In the genomic region with DNA sequence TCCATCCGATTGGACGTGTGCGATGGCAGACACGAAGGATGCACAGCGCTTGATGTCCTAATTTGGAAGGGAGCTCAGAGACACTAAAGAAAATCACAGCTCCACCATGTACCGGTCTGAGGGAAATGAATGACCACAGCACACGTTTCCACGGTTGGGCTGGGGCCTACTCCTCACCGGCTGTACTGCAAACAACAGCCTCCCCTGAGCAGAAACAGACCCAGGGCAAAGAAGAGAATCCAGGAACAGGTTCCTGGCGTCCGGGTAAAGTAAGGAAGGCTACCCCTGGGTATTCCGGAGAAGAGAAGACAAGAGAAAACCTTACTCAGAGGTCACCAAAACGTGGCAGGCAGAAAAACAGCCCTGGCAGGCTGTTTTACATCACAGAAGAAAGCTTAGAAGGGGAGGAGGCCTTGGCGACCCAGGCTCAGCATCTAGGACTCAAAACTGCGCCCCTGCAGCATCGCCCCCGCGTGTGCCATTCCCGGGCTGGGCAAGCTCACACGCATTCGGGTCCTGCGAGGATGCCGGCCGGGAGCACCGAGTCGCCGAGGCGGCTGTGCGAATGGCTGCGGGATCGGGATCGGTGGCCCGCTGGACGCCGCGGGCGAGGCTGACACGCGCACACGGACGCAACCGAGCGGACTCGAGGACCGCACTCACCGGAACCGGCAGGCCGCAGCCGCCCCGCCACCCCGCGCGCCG, we compare ENCODE assay signal across 8 mouse cellular contexts. TPM values are rescaled to one million over a fixed set of nuclear protein-coding genes. Genes with fewer than 3 reads are reported as not detected.
DNase-seq lines count a peak whose midpoint lies in the region; ATAC-seq and TF ChIP-seq lines count a peak whose summit lies in the region.

No protein-coding gene starts in this region.

- no peaks in the 10 kb centered on the region; the same call in 1 of the 2 replicates for H3K27me3 ChIP-seq in lung, embryonic 14.5 days (ENCODE audit: insufficient read depth, low read length)
- peaks cover 12% of the 10 kb centered on the region for H3K27me3 ChIP-seq in forebrain, embryonic 10.5 days (ENCODE audit: poor library complexity, severe bottlenecking)
- no peaks in the 10 kb centered on the region for H3K27me3 ChIP-seq in intestine, postnatal 0 days (replicated peaks; ENCODE audit: control insufficient read depth, insufficient read depth, low read length)
- H3K27me3 ChIP-seq in stomach, embryonic 15.5 days (replicated peaks) = no peaks in the 10 kb centered on the region

- TF ChIP-seq CTCF in lung, embryonic 14.5 days (IDR thresholded peaks at IDR 0.05; ENCODE audit: low read depth) = peak; percentile 9; the same call in 1 of the 2 replicates
- TF ChIP-seq CTCF in intestine, postnatal 0 days (IDR thresholded peaks at IDR 0.05; ENCODE audit: low read depth) = no peak

- DNase-seq in lung, embryonic 14.5 days = peak; percentile 55
- no peak for DNase-seq in lung, adult 18-20 months
- peak; percentile 32 for DNase-seq in T-cell, adult 2 months (ENCODE audit: low spot score)
- DNase-seq in forebrain, embryonic 10.5 days (ENCODE audit: extremely low spot score, low spot score) = peak; percentile 68
- no peak for DNase-seq in cerebellum, postnatal 10 days

- peak overlapping the region; percentile 46; the same call in 1 of the 2 replicates for H3K27ac ChIP-seq in lung, embryonic 14.5 days (ENCODE audit: low read depth)
- peak overlapping the region; percentile 93 for H3K27ac ChIP-seq in forebrain, embryonic 10.5 days
- H3K27ac ChIP-seq in intestine, postnatal 0 days (ENCODE audit: low read depth, low read length) = peak overlapping the region; percentile 68; the same call in 1 of the 2 replicates
- H3K27ac ChIP-seq in stomach, embryonic 15.5 days = peak overlapping the region; percentile 72

- no peaks in the 10 kb centered on the region for H3K36me3 ChIP-seq in lung, embryonic 14.5 days (ENCODE audit: insufficient read depth)
- peaks cover 6% of the 10 kb centered on the region for H3K36me3 ChIP-seq in forebrain, embryonic 10.5 days (replicated peaks)
- H3K36me3 ChIP-seq in intestine, postnatal 0 days (ENCODE audit: control insufficient read depth, insufficient read depth) = no peaks in the 10 kb centered on the region
- H3K36me3 ChIP-seq in stomach, embryonic 15.5 days = no peaks in the 10 kb centered on the region

- peak overlapping the region; percentile 81 for H3K4me3 ChIP-seq in lung, embryonic 14.5 days (ENCODE audit: low read depth, low read length)
- peak overlapping the region; percentile 82 for H3K4me3 ChIP-seq in forebrain, embryonic 10.5 days
- H3K4me3 ChIP-seq in intestine, postnatal 0 days (ENCODE audit: low read depth, low read length) = peak overlapping the region; percentile 93
- H3K4me3 ChIP-seq in stomach, embryonic 15.5 days (replicated peaks) = peak overlapping the region; percentile 79

- peak overlapping the region; percentile 89 for H3K4me2 ChIP-seq in lung, embryonic 14.5 days
- peak overlapping the region; percentile 91 for H3K4me2 ChIP-seq in intestine, postnatal 0 days (replicated peaks; ENCODE audit: low read depth)
- H3K4me2 ChIP-seq in stomach, embryonic 15.5 days = peak overlapping the region; percentile 75

- peak; percentile 59 for ATAC-seq in lung, embryonic 14.5 days (ENCODE audit: insufficient read depth)
- ATAC-seq in intestine, postnatal 0 days = peak; percentile 57; the same call in 1 of the 2 replicates
- ATAC-seq in megakaryocyte-erythroid progenitor cell, adult 5-6 weeks (replicated peaks; ENCODE audit: low FRiP score, low TSS enrichment, poor library complexity, severe bottlenecking) = peak; percentile 24
- peak; percentile 54 for ATAC-seq in stomach, embryonic 15.5 days (ENCODE audit: insufficient read depth, low FRiP score, low read depth)

- H3K9me3 ChIP-seq in lung, embryonic 14.5 days (ENCODE audit: low read depth, low read length) = no peaks in the 10 kb centered on the region
- H3K9me3 ChIP-seq in forebrain, embryonic 10.5 days = no peaks in the 10 kb centered on the region
- H3K9me3 ChIP-seq in intestine, postnatal 0 days (ENCODE audit: control insufficient read depth) = no peaks in the 10 kb centered on the region
- no peaks in the 10 kb centered on the region for H3K9me3 ChIP-seq in stomach, embryonic 15.5 days

- WGBS in lung, embryonic 14.5 days = under 1% methylated on average over 54 of the region's 54 CpGs
- WGBS in forebrain, embryonic 10.5 days = 2% methylated on average over 54 of the region's 54 CpGs
- WGBS in intestine, postnatal 0 days = 3% methylated on average over 50 of the region's 54 CpGs
- WGBS in stomach, embryonic 15.5 days = 2% methylated on average over 53 of the region's 54 CpGs

- H3K4me1 ChIP-seq in lung, embryonic 14.5 days (ENCODE audit: insufficient read depth) = peaks cover 8% of the 10 kb centered on the region; the same call in 1 of the 2 replicates
- H3K4me1 ChIP-seq in forebrain, embryonic 10.5 days = peaks cover 20% of the 10 kb centered on the region
- H3K4me1 ChIP-seq in intestine, postnatal 0 days (replicated peaks; ENCODE audit: control insufficient read depth, insufficient read depth, low read length) = 0 out of 2 replicates have a peak, but pooled peaks cover 3% of the 10 kb centered on the region
- peaks cover 5% of the 10 kb centered on the region; the same call in 1 of the 2 replicates for H3K4me1 ChIP-seq in stomach, embryonic 15.5 days

- peak overlapping the region; percentile 74 for H3K9ac ChIP-seq in lung, embryonic 14.5 days
- H3K9ac ChIP-seq in intestine, postnatal 0 days (ENCODE audit: low read depth, low read length) = peak overlapping the region; percentile 78
- peak overlapping the region; percentile 50 for H3K9ac ChIP-seq in stomach, embryonic 15.5 days

RNA-seq across cellular contexts. Expression of a gene that starts 0.8 kb away (rescaled TPM):
- polyA plus RNA-seq in lung, embryonic 14.5 days (2014; fragmentation: Nextera tagmentation; extraction: Ambion mirVana) = 4.9 and 5.2 TPM in 2 replicates
- 7.5 and 8.2 TPM in 2 replicates for polyA plus RNA-seq in forebrain, embryonic 10.5 days (2016; fragmentation: Nextera tagmentation; extraction: Ambion mirVana)
- 2.8 and 3.1 TPM in 2 replicates for polyA plus RNA-seq in intestine, postnatal 0 days (2015; fragmentation: Nextera tagmentation; extraction: Ambion mirVana)
- total RNA-seq in megakaryocyte-erythroid progenitor cell, adult 5-6 weeks (2014; fragmentation: Nextera tagmentation) = 7.7 and 14.9 TPM in 2 replicates
- total RNA-seq in megakaryocyte-erythroid progenitor cell, adult 5-6 weeks (2017) = 2.0 and 3.0 TPM in 2 replicates
- polyA plus RNA-seq in stomach, embryonic 15.5 days (2015; fragmentation: Nextera tagmentation; extraction: Ambion mirVana) = 5.8 and 6.1 TPM in 2 replicates

RNA-seq across cellular contexts. Expression of a gene that starts 32.5 kb away (rescaled TPM):
- 17.3 and 17.6 TPM in 2 replicates for polyA plus RNA-seq in lung, embryonic 14.5 days (2014; fragmentation: Nextera tagmentation; extraction: Ambion mirVana)
- 5.0 and 8.0 TPM in 2 replicates for polyA plus RNA-seq in forebrain, embryonic 10.5 days (2016; fragmentation: Nextera tagmentation; extraction: Ambion mirVana)
- 5.9 and 7.0 TPM in 2 replicates for polyA plus RNA-seq in intestine, postnatal 0 days (2015; fragmentation: Nextera tagmentation; extraction: Ambion mirVana)
- total RNA-seq in megakaryocyte-erythroid progenitor cell, adult 5-6 weeks (2014; fragmentation: Nextera tagmentation) = 15.5 and 20.1 TPM in 2 replicates
- 26.6 and 28.1 TPM in 2 replicates for total RNA-seq in megakaryocyte-erythroid progenitor cell, adult 5-6 weeks (2017)
- polyA plus RNA-seq in stomach, embryonic 15.5 days (2015; fragmentation: Nextera tagmentation; extraction: Ambion mirVana) = 8.7 and 10.7 TPM in 2 replicates

Comparison
In these comparisons a context has a peak if more than half of its experiments do, and no peak if none do; other contexts are left out.
1. DNase-seq: peak in lung, embryonic 14.5 days (single experiment), T-cell, adult 2 months (single experiment) and forebrain, embryonic 10.5 days (single experiment); none in lung, adult 18-20 months (0 of 2) and cerebellum, postnatal 10 days (0 of 2).
2. Peak in every context shown above with its lines, with median percentiles within 50 percentile points of each other: ATAC-seq, H3K27ac ChIP-seq, H3K4me2 ChIP-seq, H3K4me3 ChIP-seq and H3K9ac ChIP-seq.